Mouse (Mus musculus) embryonic stem cell, embryonic (primary cell): Measurements from ENCODE around the gene Tmem45b.
"Not testable (repeated sequence)": the region's sequence is repeated elsewhere in the genome, so short reads cannot be mapped to it uniquely, and the experiment has no call there.

Experiments
- CTCF ChIA-PET, 4 experiments: fragments of 300-600 bp in 2 of 4; fragments of 350-600 bp in 2 of 4; sonication (Branson Sonifier 250); formaldehyde crosslinking; loops; one replicate each; lab custom pipeline; 2022; ENCODE audit warnings: inconsistent platforms in 2 of 4; lab: Charles Lee
- POLR2A ChIA-PET, 4 experiments: fragments of 300-600 bp in 2 of 4; fragments of 350-600 bp in 2 of 4; sonication (Branson Sonifier 250); formaldehyde crosslinking; loops; one replicate each; lab custom pipeline; 2022; ENCODE audit warnings: antibody characterized with exemption in 4 of 4, inconsistent platforms in 1 of 4; lab: Charles Lee

Gene Tmem45b

GRCm38 (mm10) chr9:31463692-31464474, at the start of gene Tmem45b:
Tmem45b (minus strand) TSS chr9:31464462.
- POLR2A ChIA-PET, result interaction anchor here in 1 of 4 experiments (1.2 to 1.3 kb wide), 2 partner anchors 14 to 46 kb away, joined by 3 read pairs; no protein-coding TSS in a partner anchor
- CTCF ChIA-PET, result interaction anchor here in 2 of 4 experiments (0.6 to 1.6 kb wide), 3 partner anchors 58 to 488 kb away, joined by 3 to 5 read pairs (median 5); no protein-coding TSS in a partner anchor

DNA sequence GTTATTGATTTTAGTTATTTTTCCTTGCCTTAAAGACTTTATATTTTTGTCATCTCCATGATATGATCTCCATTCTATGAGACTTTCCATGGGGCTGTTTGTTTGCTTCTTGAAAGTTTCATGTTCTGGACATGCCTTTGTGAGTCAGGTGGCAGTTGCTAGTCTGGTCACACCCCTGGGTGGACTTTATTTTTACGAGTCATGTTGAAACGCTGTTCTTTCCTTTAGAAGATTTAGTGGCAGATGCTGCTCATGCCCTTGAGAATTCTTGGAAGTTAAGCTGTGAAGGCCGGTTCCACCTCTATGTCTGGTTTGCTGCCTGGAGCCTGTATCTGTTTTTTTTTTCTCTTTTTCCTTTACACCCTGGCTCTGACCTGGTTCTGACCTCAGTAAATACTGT, 43.9 kb upstream of the Tmem45b start:
- ChIA-PET POLR2A (no interaction called here), CTCF (no interaction called here)

DNA sequence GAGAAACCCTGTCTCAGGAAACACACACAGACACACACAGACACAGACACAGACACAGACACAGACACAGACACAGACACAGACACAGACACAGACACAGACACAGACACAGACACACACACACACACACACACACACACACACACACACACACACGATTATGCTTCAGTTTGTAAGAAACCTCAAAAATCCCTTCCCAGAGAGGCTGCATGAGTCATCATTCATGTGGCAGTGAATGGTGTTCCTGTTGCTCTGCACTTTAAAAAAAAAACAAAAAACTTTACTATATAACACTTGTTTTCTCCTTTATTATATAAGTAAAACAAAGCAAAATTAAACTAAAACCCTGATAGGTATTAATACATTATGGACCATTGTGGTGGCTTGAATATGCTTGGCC, 37.0 kb upstream of the Tmem45b start:
- CTCF ChIA-PET, result not testable (repeated sequence)
- POLR2A ChIA-PET, result interaction anchor here in 1 of 4 experiments (0.6 kb wide), 1 partner anchor 60 kb away, joined by 5 read pairs; no protein-coding TSS in a partner anchor

DNA sequence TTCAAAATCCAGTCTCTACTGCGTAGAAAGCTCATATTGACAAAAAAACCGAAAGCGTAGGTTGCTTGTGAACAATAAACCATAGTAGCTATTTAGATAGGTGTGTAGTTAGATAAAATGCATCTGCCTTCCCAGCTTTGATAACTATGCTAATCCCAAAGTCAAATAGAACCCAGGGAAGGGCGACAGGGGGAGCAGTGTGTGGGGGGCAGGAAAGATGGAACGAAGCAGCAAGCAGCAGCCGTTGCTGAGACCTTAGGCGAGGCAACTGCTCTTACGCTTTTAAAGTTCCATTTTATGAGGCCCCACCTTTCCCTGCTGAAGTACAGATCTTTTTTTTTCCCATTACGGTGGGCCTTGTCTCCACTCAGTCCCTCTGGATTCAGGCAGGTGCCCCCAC, 1.1 kb downstream of the Tmem45b start:
- ChIA-PET POLR2A (interaction anchor here in 1 of 4 experiments (1.3 to 1.6 kb wide), 3 partner anchors 8 to 21 kb away, joined by 3 to 9 read pairs (median 3); no protein-coding TSS in a partner anchor), CTCF (interaction anchor here in 1 of 4 experiments (1.3 to 1.6 kb wide), 2 partner anchors 58 to 63 kb away, joined by 3 to 5 read pairs; no protein-coding TSS in a partner anchor)

- ChIA-PET CTCF (interaction anchor here in 1 of 4 experiments (1.2 kb wide), 1 partner anchor 89 kb away, joined by 3 read pairs; no protein-coding TSS in a partner anchor), POLR2A (interaction anchor here in 2 of 4 experiments (1.4 to 3.1 kb wide), 2 partner anchors 14 to 15 kb away, joined by 4 to 12 read pairs; no protein-coding TSS in a partner anchor)
These were observed 9.9 kb downstream of the Tmem45b start for GRCm38 (mm10) chr9:31454356-31454755.

DNA sequence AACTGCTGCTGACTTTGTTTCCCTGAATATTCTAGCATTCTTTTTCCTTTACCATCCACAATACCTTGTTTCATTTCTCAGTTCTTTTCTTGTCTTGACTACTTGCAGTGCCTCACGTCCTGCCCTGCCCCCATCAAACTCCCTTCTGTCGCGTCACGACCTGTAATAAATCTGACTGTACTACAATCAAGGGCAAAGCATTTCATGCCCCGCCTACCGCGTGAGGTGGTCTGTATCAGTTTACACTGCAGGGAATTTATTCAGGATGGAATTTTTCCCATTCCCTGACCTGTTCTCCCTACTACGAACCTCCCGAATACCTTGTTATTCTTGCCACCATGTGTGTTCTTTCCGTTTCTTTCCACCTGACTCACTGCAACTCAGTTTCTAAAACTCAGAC, 12.1 kb downstream of the Tmem45b start:
- ChIA-PET POLR2A (interaction anchor here in 1 of 4 experiments (3.1 to 4.4 kb wide), 2 partner anchors 13 kb away, joined by 12 to 39 read pairs; no protein-coding TSS in a partner anchor), CTCF (no interaction called here)

DNA sequence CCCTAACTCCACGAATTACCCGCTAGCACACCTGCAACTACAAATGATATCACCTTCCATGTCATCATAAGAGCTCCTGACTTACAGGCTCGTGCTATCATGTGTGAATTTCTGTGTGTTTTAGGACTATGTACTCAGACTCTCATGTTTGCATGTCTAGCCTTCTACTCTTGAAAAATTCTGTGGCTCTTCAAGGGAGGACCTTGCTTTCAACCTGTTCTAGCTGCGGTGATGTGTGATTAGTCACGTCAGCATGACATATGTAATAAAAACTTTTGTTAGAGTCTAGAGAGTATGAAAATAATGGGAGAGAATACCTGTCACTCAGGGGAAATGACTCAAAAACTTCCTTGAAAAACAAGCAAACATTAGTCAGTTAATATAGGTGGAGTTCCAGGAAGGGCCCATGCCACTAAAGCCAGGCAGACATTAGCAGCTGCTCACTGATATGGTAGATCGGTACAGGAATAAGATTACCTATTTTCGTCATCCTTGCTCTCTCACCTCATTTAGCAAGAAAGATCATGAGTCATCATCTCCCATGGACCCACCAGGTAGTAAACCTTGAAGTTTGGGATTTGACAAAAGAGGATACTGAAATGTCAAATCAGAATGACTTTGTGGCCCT, 15.0 kb downstream of the Tmem45b start:
- POLR2A ChIA-PET, result interaction anchor here in 3 of 4 experiments (0.7 to 4.4 kb wide), 9 partner anchors 10 to 285 kb away, joined by 3 to 39 read pairs (median 4); no protein-coding TSS in a partner anchor
- CTCF ChIA-PET, result interaction anchor here in 3 of 4 experiments (0.6 to 1.5 kb wide), 4 partner anchors 16 to 94 kb away, joined by 3 to 6 read pairs (median 4); no protein-coding TSS in a partner anchor

DNA sequence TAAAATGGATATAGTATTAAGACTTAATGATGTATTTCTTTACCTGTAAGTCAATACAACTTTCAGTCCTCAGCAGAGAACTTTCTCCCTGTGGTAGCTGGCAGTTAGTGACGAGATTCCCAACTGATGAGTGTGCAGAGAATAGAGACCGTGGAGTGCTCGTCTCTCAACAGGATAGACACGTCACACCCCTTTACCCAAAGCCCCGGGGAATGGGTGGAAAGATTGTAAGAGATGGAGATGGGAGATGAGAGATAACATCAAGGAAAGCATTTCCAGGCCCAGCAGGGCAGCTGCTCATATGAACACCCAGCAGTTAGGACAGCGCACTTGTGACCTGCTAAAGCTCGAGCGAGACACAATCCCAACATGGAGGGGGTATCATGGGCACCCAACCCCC, 20.0 kb downstream of the Tmem45b start:
- ChIA-PET POLR2A (interaction anchor here in 3 of 4 experiments (0.5 to 1.8 kb wide), 6 partner anchors 12 to 495 kb away, joined by 3 to 6 read pairs (median 3); partner anchors contain the start of gene Nfrkb (in 1 of the 3)), CTCF (interaction anchor here in 1 of 4 experiments (1.2 kb wide), 1 partner anchor 99 kb away, joined by 5 read pairs; no protein-coding TSS in a partner anchor)

GRCm38 (mm10) chr9:31441487-31441886, 22.8 kb downstream of the Tmem45b start:
- ChIA-PET CTCF (interaction anchor here in 2 of 4 experiments (0.7 to 0.8 kb wide), 2 partner anchors 102 to 545 kb away, joined by 4 to 9 read pairs; no protein-coding TSS in a partner anchor), POLR2A (interaction anchor here in 3 of 4 experiments (0.6 to 4.2 kb wide), 14 partner anchors 8 to 534 kb away, joined by 3 to 39 read pairs (median 4); no protein-coding TSS in a partner anchor)

DNA sequence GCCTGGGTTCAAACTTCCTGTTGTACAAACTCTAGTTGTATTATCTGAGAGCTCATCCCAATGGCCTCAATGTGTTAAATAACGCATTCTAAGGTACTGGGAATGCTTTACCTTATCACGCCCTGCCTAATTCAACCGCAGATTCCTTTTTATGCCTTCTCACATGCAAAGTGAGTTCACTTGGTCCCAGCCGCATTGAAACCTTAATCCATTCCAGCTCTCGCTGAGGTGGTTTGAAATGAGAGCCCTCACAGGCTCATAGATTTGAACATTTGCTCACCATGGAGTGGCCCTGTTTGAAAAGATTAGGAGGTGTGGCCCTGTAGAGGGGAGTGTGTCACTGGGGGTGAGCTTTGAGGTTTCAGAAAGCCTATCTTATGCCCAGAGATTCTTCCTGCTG, 23.9 kb downstream of the Tmem45b start:
- ChIA-PET CTCF (interaction anchor here in 3 of 4 experiments (0.6 to 1.2 kb wide), 4 partner anchors 35 to 145 kb away, joined by 3 to 4 read pairs (median 3); no protein-coding TSS in a partner anchor), POLR2A (interaction anchor here (0.5 to 4.2 kb wide), 23 partner anchors 9 to 1061 kb away, joined by 3 to 39 read pairs (median 4); partner anchors contain the start of genes Nfrkb (in 1 of the 4), Prdm10 (in 1 of the 4) and Zbtb44 (in 1 of the 4))

GRCm38 (mm10) chr9:31439341-31439740, 24.9 kb downstream of the Tmem45b start:
- ChIA-PET POLR2A (interaction anchor here (0.6 to 4.2 kb wide), 27 partner anchors 10 to 811 kb away, joined by 3 to 39 read pairs (median 4); partner anchors contain the start of genes Nfrkb (in 2 of the 4), Prdm10 (in 1 of the 4) and Zbtb44 (in 1 of the 4)), CTCF (interaction anchor here in 3 of 4 experiments (0.5 to 1.7 kb wide), 8 partner anchors 34 to 320 kb away, joined by 3 to 5 read pairs (median 4); no protein-coding TSS in a partner anchor)

- ChIA-PET POLR2A (interaction anchor here (0.6 to 4.2 kb wide), 23 partner anchors 10 to 811 kb away, joined by 3 to 39 read pairs (median 5); partner anchors contain the start of genes Nfrkb (in 2 of the 4), Adamts15 (in 1 of the 4), Prdm10 (in 1 of the 4) and Zbtb44 (in 1 of the 4)), CTCF (interaction anchor here in 3 of 4 experiments (1.0 to 1.7 kb wide), 6 partner anchors 33 to 320 kb away, joined by 3 to 5 read pairs (median 4); no protein-coding TSS in a partner anchor)
These were observed 25.4 kb downstream of the Tmem45b start for GRCm38 (mm10) chr9:31438834-31439233.

DNA sequence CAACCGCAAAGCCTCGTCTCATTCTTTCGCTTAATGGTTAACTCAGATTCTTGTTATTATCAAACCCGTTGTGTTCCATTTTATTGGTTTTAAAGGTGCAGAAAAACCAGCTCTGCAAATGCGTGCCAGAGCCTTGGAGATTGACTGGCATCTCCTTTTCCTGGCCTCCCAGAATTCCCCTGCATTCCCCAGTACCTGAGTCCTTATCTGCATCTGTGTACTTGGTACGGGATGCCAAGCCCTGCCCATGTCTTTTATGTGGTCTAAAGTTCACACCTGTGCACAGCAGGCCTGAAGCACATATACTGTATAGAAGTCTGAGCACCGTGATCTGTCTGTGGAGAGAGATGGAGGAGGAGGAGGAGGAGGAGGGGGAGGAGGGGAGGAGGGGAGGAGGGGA, 26.4 kb downstream of the Tmem45b start:
- POLR2A ChIA-PET, result interaction anchor here in 3 of 4 experiments (0.8 to 4.2 kb wide), 5 partner anchors 12 to 516 kb away, joined by 3 to 39 read pairs (median 10); partner anchors contain the start of gene Adamts15 (in 1 of the 3)

DNA sequence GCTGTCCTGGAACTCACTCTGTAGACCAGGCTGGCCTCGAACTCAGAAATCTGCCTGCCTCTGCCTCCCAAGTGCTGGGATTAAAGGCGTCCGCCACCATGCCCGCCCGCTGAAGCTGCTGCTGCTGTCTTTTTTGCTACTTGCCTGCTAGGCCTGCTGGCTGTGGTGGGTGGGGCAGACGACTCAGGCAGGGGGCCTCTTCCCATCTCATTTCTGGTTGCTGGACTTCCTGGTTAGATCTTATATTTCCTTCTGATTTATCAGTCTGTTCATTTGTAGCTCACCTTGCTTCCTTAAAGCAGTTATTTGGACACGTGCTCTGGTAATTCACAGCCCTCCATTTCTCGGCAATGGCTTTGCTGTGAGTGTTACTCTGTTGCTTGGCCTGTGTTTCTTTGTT, 28.8 kb downstream of the Tmem45b start:
- CTCF ChIA-PET, result interaction anchor here in 1 of 4 experiments (0.6 kb wide), 1 partner anchor 108 kb away, joined by 4 read pairs; no protein-coding TSS in a partner anchor
- POLR2A ChIA-PET, result interaction anchor here in 1 of 4 experiments (1.8 kb wide), 1 partner anchor 49 kb away, joined by 5 read pairs; the partner anchor contains the start of gene Nfrkb

More for the DNA sequence above, 26.4 kb downstream of the Tmem45b start:
- CTCF ChIA-PET, result interaction anchor here in 1 of 4 experiments (1.7 kb wide), 1 partner anchor 32 kb away, joined by 5 read pairs; no protein-coding TSS in a partner anchor

- CTCF ChIA-PET, result interaction anchor here in 3 of 4 experiments (0.7 to 1.1 kb wide), 3 partner anchors 133 to 496 kb away, joined by 3 to 5 read pairs (median 3); no protein-coding TSS in a partner anchor
These were observed 30.8 kb downstream of the Tmem45b start for GRCm38 (mm10) chr9:31433431-31433830.

GRCm38 (mm10) chr9:31432336-31432975, 31.8 kb downstream of the Tmem45b start:
- CTCF ChIA-PET, result interaction anchor here (0.7 to 1.6 kb wide), 6 partner anchors 32 to 495 kb away, joined by 3 to 5 read pairs (median 3); no protein-coding TSS in a partner anchor

More at GRCm38 (mm10) chr9:31433431-31433830, 30.8 kb downstream of the Tmem45b start:
- POLR2A ChIA-PET, result interaction anchor here in 1 of 4 experiments (1.0 to 1.7 kb wide), 5 partner anchors 11 to 23 kb away, joined by 3 to 6 read pairs (median 4); no protein-coding TSS in a partner anchor

More at GRCm38 (mm10) chr9:31432336-31432975, 31.8 kb downstream of the Tmem45b start:
- POLR2A ChIA-PET, result interaction anchor here in 3 of 4 experiments (0.6 to 2.4 kb wide), 13 partner anchors 10 to 111 kb away, joined by 3 to 8 read pairs (median 4); no protein-coding TSS in a partner anchor
